34 mouse cellular contexts compared by ENCODE assay signal in the genomic region with DNA sequence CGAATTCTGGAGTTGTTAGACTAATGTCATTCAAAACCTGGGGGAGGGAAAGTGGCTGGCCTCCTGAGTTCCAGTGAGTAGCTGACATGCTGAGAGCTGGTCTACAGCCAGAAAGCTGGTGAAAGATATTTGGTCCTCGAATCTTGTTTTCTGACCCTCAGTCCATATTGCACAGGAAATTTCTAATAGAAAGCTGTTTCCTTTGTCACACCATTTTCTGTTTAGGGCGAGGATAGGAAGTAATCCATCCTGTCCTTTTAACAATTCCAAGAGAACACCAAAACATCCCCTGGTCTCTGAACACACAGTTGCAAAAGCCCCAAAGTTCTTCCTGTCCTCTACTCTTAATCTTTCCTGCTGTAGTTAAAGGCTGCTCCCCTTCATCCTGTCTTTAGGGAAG. TPM values are rescaled to one million over a fixed set of nuclear protein-coding genes. Genes with fewer than 3 reads are reported as not detected.
DNase-seq lines count a peak whose midpoint lies in the region; ATAC-seq and TF ChIP-seq lines count a peak whose summit lies in the region.
"Had no signal": no experiment of that assay in that cellular context is flagged by ENCODE, and none has a peak within 500 bp of the region (broad histone marks: within the 10 kb centered on the region; RNA-seq: fewer than 3 reads in every experiment).

No protein-coding gene starts in this region.

- H3K9me3 ChIP-seq in hindbrain, postnatal 0 days (ENCODE audit: low read length): no peaks in the 10 kb centered on the region
- 0 out of 2 replicates have a peak, but pooled peaks cover 6% of the 10 kb centered on the region for H3K9me3 ChIP-seq in hindbrain, embryonic 13.5 days
- H3K9me3 ChIP-seq in lung, embryonic 15.5 days: no peaks in the 10 kb centered on the region
- no peaks in the 10 kb centered on the region for H3K9me3 ChIP-seq in embryonic facial prominence, embryonic 10.5 days
- H3K9me3 ChIP-seq: embryonic facial prominence, embryonic 15.5 days; G1E; limb, embryonic 15.5 days; midbrain, embryonic 12.5 days had no signal

- no peaks in the 10 kb centered on the region for H3K27me3 ChIP-seq in hindbrain, postnatal 0 days (ENCODE audit: insufficient read depth, low read length)
- H3K27me3 ChIP-seq in hindbrain, embryonic 13.5 days: no peaks in the 10 kb centered on the region
- no peaks in the 10 kb centered on the region for H3K27me3 ChIP-seq in lung, embryonic 15.5 days
- no peaks in the 10 kb centered on the region for H3K27me3 ChIP-seq in embryonic facial prominence, embryonic 10.5 days (replicated peaks; ENCODE audit: low read depth, poor library complexity, severe bottlenecking)
- H3K27me3 ChIP-seq: embryonic facial prominence, embryonic 15.5 days; heart, embryonic 13.5 days; limb, embryonic 15.5 days had no signal

- TF ChIP-seq POLR2A in lung, adult 2 months (IDR thresholded peaks at IDR 0.05; ENCODE audit: borderline replicate concordance, extremely low read depth, low read depth, low read length): no peak

- H3K36me3 ChIP-seq in hindbrain, postnatal 0 days (ENCODE audit: insufficient read depth, low read length): no peaks in the 10 kb centered on the region
- no peaks in the 10 kb centered on the region for H3K36me3 ChIP-seq in hindbrain, embryonic 13.5 days
- H3K36me3 ChIP-seq in lung, embryonic 15.5 days: no peaks in the 10 kb centered on the region
- H3K36me3 ChIP-seq in embryonic facial prominence, embryonic 10.5 days (replicated peaks): no peaks in the 10 kb centered on the region
- H3K36me3 ChIP-seq: embryonic facial prominence, embryonic 15.5 days; G1E; heart, embryonic 13.5 days; limb, embryonic 15.5 days; midbrain, embryonic 12.5 days had no signal

- no peak overlapping the region for H3K9ac ChIP-seq in hindbrain, postnatal 0 days (replicated peaks; ENCODE audit: low read length)
- no peak overlapping the region for H3K9ac ChIP-seq in hindbrain, embryonic 13.5 days
- no peak overlapping the region for H3K9ac ChIP-seq in lung, embryonic 15.5 days
- H3K9ac ChIP-seq: embryonic facial prominence, embryonic 15.5 days; forebrain, postnatal 0 days; heart, embryonic 13.5 days; limb, embryonic 15.5 days; liver, embryonic 14.5 days; midbrain, embryonic 12.5 days had no signal

- peak; percentile 23 for DNase-seq in hindbrain, postnatal 0 days (ENCODE audit: low spot score)
- no peak for DNase-seq in lung, adult 2 months
- DNase-seq in 3T3-L1 (ENCODE audit: low read depth, low spot score): peak; percentile 23
- DNase-seq in embryonic facial prominence, embryonic 10.5 days (ENCODE audit: low spot score): no peak
- no peak for DNase-seq in heart, adult 9 months (ENCODE audit: low spot score in 2 of 2)
- DNase-seq: adrenal gland, adult 8-10 months; B cell, adult 2 months; cerebellum, adult 2 months; cerebellum, postnatal 25 days; embryo, embryonic 11 days; forebrain, postnatal 0 days; gastrocnemius, postnatal 14 days; heart, adult 18-20 months; heart, postnatal 14 days; kidney, adult 18-20 months; kidney, postnatal 4 days; thymus, adult 18-20 months; thymus, postnatal 4 days had no signal

- no peak overlapping the region for H3K27ac ChIP-seq in hindbrain, postnatal 0 days
- H3K27ac ChIP-seq in hindbrain, embryonic 13.5 days: no peak overlapping the region
- peak overlapping the region; percentile 12; the same call in 1 of the 2 replicates for H3K27ac ChIP-seq in lung, embryonic 15.5 days
- H3K27ac ChIP-seq in embryonic facial prominence, embryonic 10.5 days (replicated peaks): peak overlapping the region; percentile 7; the same call in 1 of the 2 replicates
- H3K27ac ChIP-seq: embryonic facial prominence, embryonic 15.5 days; heart, embryonic 13.5 days; limb, embryonic 15.5 days; liver, embryonic 14.5 days; midbrain, embryonic 12.5 days had no signal

- no peaks in the 10 kb centered on the region for H3K4me1 ChIP-seq in hindbrain, postnatal 0 days (ENCODE audit: insufficient read depth, low read length)
- 0 out of 2 replicates have a peak, but pooled peaks cover 3% of the 10 kb centered on the region for H3K4me1 ChIP-seq in hindbrain, embryonic 13.5 days (replicated peaks)
- peaks cover 14% of the 10 kb centered on the region; the same call in 1 of the 2 replicates for H3K4me1 ChIP-seq in lung, embryonic 15.5 days
- H3K4me1 ChIP-seq in lung, adult 2 months (ENCODE audit: control insufficient read depth, insufficient read depth, low read length): peaks cover 6% of the 10 kb centered on the region
- peaks cover 15% of the 10 kb centered on the region for H3K4me1 ChIP-seq in embryonic facial prominence, embryonic 10.5 days
- H3K4me1 ChIP-seq: embryonic facial prominence, embryonic 15.5 days; limb, embryonic 15.5 days had no signal

- WGBS in hindbrain, postnatal 0 days: 19% methylated on average over 3 of the region's 3 CpGs
- WGBS in hindbrain, embryonic 13.5 days: 32% methylated on average over 3 of the region's 3 CpGs
- WGBS in lung, embryonic 15.5 days: 8% methylated on average over 3 of the region's 3 CpGs
- 15% methylated on average over 3 of the region's 3 CpGs for WGBS in lung, adult 2 months
- WGBS in embryonic facial prominence, embryonic 10.5 days: 38% methylated on average over 3 of the region's 3 CpGs

- TF ChIP-seq CTCF in hindbrain, postnatal 0 days (IDR thresholded peaks at IDR 0.05; ENCODE audit: low read depth): no peak
- no peak for TF ChIP-seq CTCF in lung, adult 2 months (IDR thresholded peaks at IDR 0.05; ENCODE audit: insufficient read depth, low read length)

- no peak overlapping the region for H3K4me3 ChIP-seq in hindbrain, postnatal 0 days (ENCODE audit: low read length)
- H3K4me3 ChIP-seq in hindbrain, embryonic 13.5 days: no peak overlapping the region
- no peak overlapping the region for H3K4me3 ChIP-seq in lung, embryonic 15.5 days
- no peak overlapping the region for H3K4me3 ChIP-seq in lung, adult 2 months (replicated peaks; ENCODE audit: extremely low read depth, low read depth, low read length)
- H3K4me3 ChIP-seq in embryonic facial prominence, embryonic 10.5 days: no peak overlapping the region
- H3K4me3 ChIP-seq: embryonic facial prominence, embryonic 15.5 days; heart, embryonic 13.5 days; limb, embryonic 15.5 days; midbrain, embryonic 12.5 days had no signal

- no peak overlapping the region for H3K4me2 ChIP-seq in hindbrain, postnatal 0 days (ENCODE audit: low read depth, low read length)
- no peak overlapping the region for H3K4me2 ChIP-seq in hindbrain, embryonic 13.5 days
- no peak overlapping the region for H3K4me2 ChIP-seq in lung, embryonic 15.5 days
- H3K4me2 ChIP-seq: embryonic facial prominence, embryonic 15.5 days; heart, embryonic 13.5 days; limb, embryonic 15.5 days; midbrain, embryonic 12.5 days had no signal

- ATAC-seq in hindbrain, postnatal 0 days: no peak
- no peak for ATAC-seq in hindbrain, embryonic 13.5 days (ENCODE audit: low FRiP score)
- no peak for ATAC-seq in lung, embryonic 15.5 days (ENCODE audit: borderline replicate concordance, extremely low read depth, low FRiP score, low TSS enrichment)
- no peak for ATAC-seq in erythroblast, adult 5-6 weeks (replicated peaks; ENCODE audit: low FRiP score, poor library complexity, severe bottlenecking)
- ATAC-seq: forebrain, postnatal 0 days; Patski had no signal

RNA-seq across cellular contexts. Expression of gene Kalrn, which starts 22.0 kb away (rescaled TPM):
- 104 and 107 TPM in 2 replicates for total RNA-seq in hindbrain, postnatal 0 days (2014; rRNA removed)
- 17.0 and 17.7 TPM in 2 replicates for polyA plus RNA-seq in hindbrain, postnatal 0 days (2015; fragmentation: Nextera tagmentation; extraction: Ambion mirVana)
- 31.5 and 31.6 TPM in 2 replicates for polyA plus RNA-seq in hindbrain, embryonic 13.5 days (2015; fragmentation: Nextera tagmentation; extraction: Ambion mirVana)
- 14.4 and 14.6 TPM in 2 replicates for polyA plus RNA-seq in lung, embryonic 15.5 days (2015; fragmentation: Nextera tagmentation; extraction: Ambion mirVana)
- 9.7 and 11.8 TPM in 2 replicates for polyA plus RNA-seq in lung, adult 2 months (2012; rRNA removed)
- polyA plus RNA-seq in embryonic facial prominence, embryonic 10.5 days (2016; fragmentation: Nextera tagmentation; extraction: Ambion mirVana): 12.9 and 14.8 TPM in 2 replicates
- not detected in 2 replicates for total RNA-seq in erythroblast, adult 5-6 weeks (2015; ENCODE audit: low replicate concordance)
- total RNA-seq in erythroblast, adult 5-6 weeks (2017; ENCODE audit: low replicate concordance): 0.84 and 0.94 TPM in 2 replicates

RNA-seq across cellular contexts. Expression of gene Ropn1, which starts 54.4 kb away (rescaled TPM):
- not detected in 2 replicates for total RNA-seq in hindbrain, postnatal 0 days (2014; rRNA removed)
- polyA plus RNA-seq in hindbrain, postnatal 0 days (2015; fragmentation: Nextera tagmentation; extraction: Ambion mirVana): 0.28 and 0.34 TPM in 2 replicates
- not detected in 2 replicates for polyA plus RNA-seq in hindbrain, embryonic 13.5 days (2015; fragmentation: Nextera tagmentation; extraction: Ambion mirVana)
- not detected in 2 replicates for polyA plus RNA-seq in lung, embryonic 15.5 days (2015; fragmentation: Nextera tagmentation; extraction: Ambion mirVana)
- polyA plus RNA-seq in lung, adult 2 months (2012; rRNA removed): not detected in 2 replicates
- polyA plus RNA-seq in embryonic facial prominence, embryonic 10.5 days (2016; fragmentation: Nextera tagmentation; extraction: Ambion mirVana): not detected in 2 replicates
- total RNA-seq in erythroblast, adult 5-6 weeks (2015; ENCODE audit: low replicate concordance): not detected in 2 replicates
- total RNA-seq in erythroblast, adult 5-6 weeks (2017; ENCODE audit: low replicate concordance): not detected in 2 replicates
- total RNA-seq: adrenal gland, adult 8-10 months; CH12.LX; forebrain, postnatal 0 days; G1E; gastrocnemius, postnatal 14 days; heart, adult 18-20 months; left cerebral cortex, adult 18-20 months; neutrophil, adult 5-6 weeks had no signal
- polyA plus RNA-seq: embryonic facial prominence, embryonic 15.5 days; forebrain, postnatal 0 days; G1E; hindbrain, embryonic 11.5 days; limb, embryonic 15.5 days; liver, embryonic 14.5 days; midbrain, embryonic 12.5 days; Patski; small intestine, adult 2 months; stomach, embryonic 16.5 days had no signal

Comparison
In these comparisons a context has a peak if more than half of its experiments do, and no peak if none do; other contexts are left out.
1. DNase-seq: peak in hindbrain, postnatal 0 days (single experiment) and 3T3-L1 (single experiment); none in lung, adult 2 months (single experiment), embryonic facial prominence, embryonic 10.5 days (single experiment) and heart, adult 9 months (0 of 2).
2. H3K27ac ChIP-seq: peak in lung, embryonic 15.5 days (single experiment) and embryonic facial prominence, embryonic 10.5 days (single experiment); none in hindbrain, postnatal 0 days (single experiment) and hindbrain, embryonic 13.5 days (single experiment).